Mouse (Mus musculus) hindbrain, embryonic 14.5 days (tissue): ENCODE results near the gene Elfn1. TPM values are rescaled to one million over a fixed set of nuclear protein-coding genes. Genes with fewer than 3 reads are reported as not detected.

ENCODE experiments used
- ATAC-seq: fragments of 200-750 bp; cut with Nextera tagmentation; 2 replicates; pipeline ENCODE4 v1.8.0; 2017; ENCODE audit warnings: moderate number of reproducible peaks, mild to moderate bottlenecking, moderate TSS enrichment, moderate library complexity; ENCODE audit not compliant: low FRiP score
- DNase-seq: peaks from one replicate; pipeline ENCODE4 v3.0.0-alpha.2; 2015; ENCODE audit warnings: low spot score
- H3K27ac ChIP-seq: fragments of 300-500 bp; sonication (generic); 2 replicates; pipeline ENCODE4 v1.5.1; 2014; ENCODE audit warnings: mild to moderate bottlenecking, moderate library complexity
- H3K27me3 ChIP-seq: fragments of 300-500 bp; sonication (generic); 2 replicates; pipeline ENCODE4 v1.6.1; 2014; ENCODE audit warnings: mild to moderate bottlenecking, low read length, mixed read lengths; ENCODE audit not compliant: control insufficient read depth, insufficient read depth
- H3K36me3 ChIP-seq: fragments of 300-500 bp; sonication (generic); replicated peaks from 2 replicates; pipeline ENCODE4 v1.6.1; 2014; ENCODE audit not compliant: control insufficient read depth, insufficient read depth
- H3K4me1 ChIP-seq: fragments of 300-500 bp; sonication (generic); replicated peaks from 2 replicates; pipeline ENCODE4 v1.6.1; 2014; ENCODE audit warnings: antibody characterized with exemption, low read length, mixed read lengths; ENCODE audit not compliant: control insufficient read depth, insufficient read depth
- H3K4me2 ChIP-seq: fragments of 300-500 bp; sonication (generic); replicated peaks from 2 replicates; pipeline ENCODE4 v1.6.1; 2014; ENCODE audit warnings: mild to moderate bottlenecking, moderate library complexity
- H3K4me3 ChIP-seq: fragments of 300-500 bp; sonication (generic); replicated peaks from 2 replicates; pipeline ENCODE4 v1.5.1; 2014; ENCODE audit warnings: mild to moderate bottlenecking, low read length
- H3K9ac ChIP-seq: fragments of 300-500 bp; sonication (generic); 2 replicates; pipeline ENCODE4 v1.6.1; 2014
- H3K9me3 ChIP-seq: fragments of 300-500 bp; sonication (generic); 2 replicates; pipeline ENCODE4 v1.6.1; 2016; ENCODE audit warnings: low read length; ENCODE audit not compliant: control insufficient read depth
- WGBS: fragments of 180-500 bp; shearing (Covaris S2); extraction: QIAGEN DNeasy Blood & Tissue Kit; methylation state at CpG from one replicate; pipeline ENCODE4 v1.1.7; 2014; 5-methylcytosine and 5-hydroxymethylcytosine counted together
- polyA plus RNA-seq: library from polyadenylated mRNA; unstranded; fragments of >200 nt; fragmentation: Nextera tagmentation; extraction: Ambion mirVana; gene quantifications from 2 replicates; pipeline ENCODE4 v1.2.1, GENCODE M21; 2014

Elfn1 gene
- polyA plus RNA-seq: 3.5 and 5.0 TPM in 2 replicates

DNA sequence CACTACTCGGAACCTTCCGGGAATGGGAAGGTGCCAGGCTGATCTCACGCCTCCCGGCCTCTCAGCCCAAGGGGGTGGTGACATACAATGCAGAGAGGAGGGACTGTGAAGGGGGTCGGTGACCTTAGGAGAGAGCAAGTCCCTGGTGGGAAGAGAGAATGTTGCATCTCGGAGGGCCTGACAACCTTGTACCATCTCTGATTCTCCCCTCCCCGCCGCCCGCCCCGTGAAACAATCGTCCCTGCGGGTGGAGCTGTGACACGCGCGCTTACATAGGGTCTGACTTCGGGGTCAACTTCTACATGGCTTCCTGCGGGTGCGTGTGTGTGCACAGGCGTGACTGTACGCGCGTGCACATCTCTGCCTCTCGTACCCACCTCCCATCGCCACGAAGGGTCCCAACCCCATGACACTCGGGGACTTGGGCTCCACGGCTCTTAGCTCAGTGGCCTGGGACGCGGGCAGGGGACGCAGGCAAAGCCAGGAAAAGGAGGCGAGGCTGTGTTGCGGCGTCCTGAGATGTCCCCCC is at the start of gene Elfn1:
Gene Elfn1 (plus strand): TSS at position 230 of the 529 bp plus-strand sequence.
- under 1% methylated on average over 33 of the region's 33 CpGs for whole genome bisulfite sequencing
- Histone ChIP-seq H3K4me1 (peaks cover 36% of the 10 kb centered on the region), H3K36me3 (no peaks in the 10 kb centered on the region), H3K9me3 (no peaks in the 10 kb centered on the region), H3K27ac (peak within 1 kb of the TSS; percentile 38; the same call in 1 of the 2 replicates), H3K4me2 (peak within 1 kb of the TSS; percentile 96), H3K9ac (peak within 1 kb of the TSS; percentile 78), H3K4me3 (peak within 1 kb of the TSS; percentile 77), H3K27me3 (peaks cover 45% of the 10 kb centered on the region)
- ATAC-seq (peak; percentile 25; the same call in 1 of the 2 replicates), DNase-seq (no peak)

GRCm38 (mm10) chr5:139860328-139861104 is 47.2 kb upstream of the Elfn1 start:
- H3K27ac ChIP-seq: peak overlapping the region; percentile 2; the same call in 1 of the 2 replicates
- ATAC-seq: peak; percentile 31; the same call in 1 of the 2 replicates
- H3K4me3 ChIP-seq: no peak overlapping the region
- H3K9me3 ChIP-seq: no peaks in the 10 kb centered on the region
- peak overlapping the region; percentile 30; the same call in 1 of the 2 replicates for H3K9ac ChIP-seq
- 0 out of 2 replicates have a peak overlapping the region, but pooled peaks have one; percentile 29 for H3K4me2 ChIP-seq
- WGBS: 16% methylated on average over 15 of the region's 15 CpGs
- no peaks in the 10 kb centered on the region for H3K27me3 ChIP-seq
- no peak for DNase-seq
- H3K4me1 ChIP-seq: peaks cover 10% of the 10 kb centered on the region
- H3K36me3 ChIP-seq: no peaks in the 10 kb centered on the region

DNA sequence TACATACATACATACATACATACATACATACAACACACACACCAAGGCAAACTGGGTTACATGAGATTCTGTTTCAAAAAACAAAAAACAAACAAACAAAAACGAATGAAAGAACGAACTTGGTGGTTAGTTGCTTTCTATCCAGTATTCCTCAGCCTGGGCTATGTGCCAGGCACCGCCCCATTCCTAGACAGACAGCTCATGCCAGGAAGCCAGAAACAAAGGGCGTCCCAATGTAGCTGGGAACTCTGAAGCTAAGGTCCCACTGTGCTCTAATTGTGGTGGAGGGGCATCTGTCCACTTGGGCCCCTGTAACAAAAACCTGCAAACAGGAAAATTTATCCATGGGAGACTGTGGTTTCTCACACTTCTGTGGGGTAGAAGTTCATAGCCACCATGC is 45.0 kb upstream of the Elfn1 start:
- Histone ChIP-seq H3K27ac (no peak overlapping the region), H3K4me3 (no peak overlapping the region), H3K4me1 (peaks cover 10% of the 10 kb centered on the region), H3K4me2 (no peak overlapping the region), H3K36me3 (no peaks in the 10 kb centered on the region), H3K9me3 (no peaks in the 10 kb centered on the region), H3K9ac (no peak overlapping the region), H3K27me3 (no peaks in the 10 kb centered on the region)
- 46% methylated on average over 4 of the region's 4 CpGs for WGBS
- ATAC-seq (no peak), DNase-seq (peak; percentile 58)

- no peaks in the 10 kb centered on the region for H3K4me1 ChIP-seq
- no peaks in the 10 kb centered on the region for H3K27me3 ChIP-seq
- no peaks in the 10 kb centered on the region for H3K36me3 ChIP-seq
- no peak overlapping the region for H3K9ac ChIP-seq
- ATAC-seq (no peak), DNase-seq (no peak)
- H3K27ac ChIP-seq: no peak overlapping the region
- no peak overlapping the region for H3K4me2 ChIP-seq
- no peak overlapping the region for H3K4me3 ChIP-seq
- WGBS: 25% methylated on average over 4 of the region's 4 CpGs
- no peaks in the 10 kb centered on the region for H3K9me3 ChIP-seq
Observed at GRCm38 (mm10) chr5:139870886-139871285, 36.9 kb upstream of the Elfn1 start.

- H3K27ac ChIP-seq: no peak overlapping the region
- no peaks in the 10 kb centered on the region for H3K4me1 ChIP-seq
- 87% methylated on average over 1 of the region's 1 CpGs for WGBS
Observed at GRCm38 (mm10) chr5:139871526-139871925, 36.2 kb upstream of the Elfn1 start.

GRCm38 (mm10) chr5:139877563-139877962 is 30.2 kb upstream of the Elfn1 start:
- DNase-seq: no peak
- H3K27ac ChIP-seq: no peak overlapping the region
- no peaks in the 10 kb centered on the region for H3K9me3 ChIP-seq
- no peak overlapping the region for H3K4me3 ChIP-seq
- no peak overlapping the region for H3K9ac ChIP-seq
- no peaks in the 10 kb centered on the region for H3K36me3 ChIP-seq
- no peak for ATAC-seq
- H3K27me3 ChIP-seq: no peaks in the 10 kb centered on the region
- no peak overlapping the region for H3K4me2 ChIP-seq
- no peaks in the 10 kb centered on the region for H3K4me1 ChIP-seq
- WGBS: 69% methylated on average over 7 of the region's 7 CpGs

More at GRCm38 (mm10) chr5:139871526-139871925, 36.2 kb upstream of the Elfn1 start:
- no peak overlapping the region for H3K9ac ChIP-seq
- DNase-seq (no peak), ATAC-seq (no peak)
- no peaks in the 10 kb centered on the region for H3K9me3 ChIP-seq
- no peaks in the 10 kb centered on the region for H3K36me3 ChIP-seq
- no peak overlapping the region for H3K4me2 ChIP-seq
- no peaks in the 10 kb centered on the region for H3K27me3 ChIP-seq
- H3K4me3 ChIP-seq: no peak overlapping the region

DNA sequence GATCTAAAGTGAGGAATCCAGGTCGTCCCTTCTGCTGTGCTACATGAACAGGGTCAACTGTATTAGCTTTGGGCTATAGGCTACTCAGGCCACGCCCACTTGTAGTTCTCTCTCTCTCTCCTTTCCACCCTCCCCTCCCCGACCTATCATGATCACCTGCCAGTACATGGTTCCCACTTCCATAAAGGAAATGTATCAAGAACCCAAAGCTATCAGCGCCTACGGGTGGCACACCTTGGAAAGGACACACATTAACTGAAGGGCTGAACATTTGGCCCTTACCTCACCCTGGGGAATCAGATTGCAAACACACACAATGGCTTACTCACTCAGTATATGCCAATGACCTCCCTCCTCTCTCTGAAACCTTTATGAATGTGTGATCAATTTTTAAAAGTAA is 28.0 kb upstream of the Elfn1 start:
- ATAC-seq (no peak), DNase-seq (no peak)
- H3K9ac ChIP-seq: no peak overlapping the region
- no peaks in the 10 kb centered on the region for H3K9me3 ChIP-seq
- no peak overlapping the region for H3K4me3 ChIP-seq
- no peaks in the 10 kb centered on the region for H3K27me3 ChIP-seq
- H3K27ac ChIP-seq: no peak overlapping the region
- H3K4me1 ChIP-seq: no peaks in the 10 kb centered on the region
- H3K36me3 ChIP-seq: no peaks in the 10 kb centered on the region
- WGBS: 85% methylated on average over 5 of the region's 5 CpGs
- H3K4me2 ChIP-seq: no peak overlapping the region

GRCm38 (mm10) chr5:139881161-139881560 is 26.6 kb upstream of the Elfn1 start:
- Histone ChIP-seq H3K36me3 (no peaks in the 10 kb centered on the region), H3K27ac (no peak overlapping the region), H3K9ac (no peak overlapping the region), H3K4me1 (no peaks in the 10 kb centered on the region), H3K27me3 (no peaks in the 10 kb centered on the region), H3K9me3 (no peaks in the 10 kb centered on the region), H3K4me3 (no peak overlapping the region), H3K4me2 (no peak overlapping the region)
- ATAC-seq: no peak
- no peak for DNase-seq
- WGBS: 92% methylated on average over 9 of the region's 9 CpGs

DNA sequence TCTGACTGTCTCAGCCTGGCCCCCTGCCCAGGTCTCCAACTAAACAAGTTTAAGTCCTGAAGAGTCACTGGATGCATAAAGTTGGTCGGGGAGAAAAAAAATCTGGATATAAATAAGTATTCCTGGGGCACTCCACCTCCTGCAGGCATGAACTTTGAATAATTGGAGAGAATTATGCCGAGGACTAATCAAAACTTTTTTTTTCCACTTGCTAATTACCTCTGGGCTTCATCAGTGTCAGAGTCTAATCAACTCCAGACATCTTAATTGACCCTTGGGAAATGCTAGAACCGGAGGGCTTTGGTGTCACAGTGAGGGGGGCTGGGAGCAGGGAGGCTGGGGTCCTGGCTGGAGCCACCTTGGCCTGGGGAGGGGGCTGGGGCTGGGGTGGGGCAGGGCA is 19.1 kb upstream of the Elfn1 start:
- WGBS: 16% methylated on average over 3 of the region's 3 CpGs
- no peak overlapping the region for H3K4me3 ChIP-seq
- DNase-seq: no peak
- H3K36me3 ChIP-seq: no peaks in the 10 kb centered on the region
- no peak for ATAC-seq
- peaks cover 23% of the 10 kb centered on the region for H3K4me1 ChIP-seq
- no peak overlapping the region for H3K9ac ChIP-seq
- no peak overlapping the region for H3K4me2 ChIP-seq
- H3K9me3 ChIP-seq: no peaks in the 10 kb centered on the region
- no peak overlapping the region for H3K27ac ChIP-seq
- H3K27me3 ChIP-seq: no peaks in the 10 kb centered on the region
